Mouse (Mus musculus) cerebellum, adult 2 months (tissue): Measurements from ENCODE around the gene Krt25.

Experiments used
- CTCF ChIP-seq: fragments of 200-500 bp; IDR thresholded peaks from 2 replicates; pipeline ENCODE4 v1.5.1; 2011; ENCODE audit warnings: low read depth, mild to moderate bottlenecking, control low read depth, low read length, moderate library complexity, borderline replicate concordance; ENCODE audit not compliant: insufficient read depth
- POLR2A ChIP-seq: fragments of 200-500 bp; IDR thresholded peaks from 2 replicates; pipeline ENCODE4 v1.6.1; 2011; ENCODE audit warnings: low read length, control low read depth, borderline replicate concordance; ENCODE audit not compliant: insufficient read depth

- no peak for TF ChIP-seq CTCF
- TF ChIP-seq POLR2A = no peak
Measured at GRCm38 (mm10) chr11:99279986-99280385, 42.8 kb downstream of the Krt25 start.
